Mouse (Mus musculus) heart, postnatal 0 days (tissue): Measurements from ENCODE around the gene Gpr37l1.

Experiments used
- CTCF ChIP-seq: IDR thresholded peaks from 2 replicates; pipeline ENCODE4 v1.5.1; 2016; ENCODE audit warnings: antibody characterized with exemption, control low read depth, low read depth
- EP300 ChIP-seq: IDR thresholded peaks from 2 replicates; pipeline ENCODE4 v1.6.1; 2016; ENCODE audit warnings: antibody characterized with exemption, low read depth

GRCm38 (mm10) chr1:135167435-135167834 is at the start of gene Gpr37l1:
- 0 out of 2 replicates have a peak, but pooled peaks have one; percentile 7 for TF ChIP-seq CTCF
- TF ChIP-seq EP300 = no peak
